Mouse (Mus musculus) hindbrain, embryonic 12.5 days (tissue): Measurements from ENCODE around the gene 4931409K22Rik. TPM values are rescaled to one million over a fixed set of nuclear protein-coding genes. Genes with fewer than 3 reads are reported as not detected.

Source experiments
- ATAC-seq: fragments of 200-750 bp; cut with Nextera tagmentation; 2 replicates; pipeline ENCODE4 v1.8.0; 2017; ENCODE audit warnings: moderate TSS enrichment; ENCODE audit not compliant: low FRiP score
- H3K27ac ChIP-seq: fragments of 300-500 bp; sonication (generic); 2 replicates; pipeline ENCODE4 v1.5.1; 2016; ENCODE audit warnings: mild to moderate bottlenecking
- H3K27me3 ChIP-seq: fragments of 300-500 bp; sonication (generic); 2 replicates; pipeline ENCODE4 v1.6.1; 2016; ENCODE audit warnings: mild to moderate bottlenecking
- H3K36me3 ChIP-seq: fragments of 300-500 bp; sonication (generic); 2 replicates; pipeline ENCODE4 v1.6.1; 2016; ENCODE audit warnings: mild to moderate bottlenecking
- H3K4me1 ChIP-seq: fragments of 300-500 bp; sonication (generic); 2 replicates; pipeline ENCODE4 v1.6.1; 2016
- H3K4me2 ChIP-seq: fragments of 300-500 bp; sonication (generic); replicated peaks from 2 replicates; pipeline ENCODE4 v1.6.1; 2016; ENCODE audit warnings: mild to moderate bottlenecking
- H3K4me3 ChIP-seq: fragments of 300-500 bp; sonication (generic); 2 replicates; pipeline ENCODE4 v1.5.1; 2016; ENCODE audit warnings: mild to moderate bottlenecking
- H3K9ac ChIP-seq: fragments of 300-500 bp; sonication (generic); 2 replicates; pipeline ENCODE4 v1.6.1; 2016; ENCODE audit warnings: mild to moderate bottlenecking, moderate library complexity
- H3K9me3 ChIP-seq: fragments of 300-500 bp; sonication (generic); replicated peaks from 2 replicates; pipeline ENCODE4 v1.6.1; 2016; ENCODE audit warnings: mild to moderate bottlenecking
- WGBS: fragments of 180-500 bp; shearing (Covaris S2); methylation state at CpG from one replicate; pipeline ENCODE4 v1.1.7; 2016; 5-methylcytosine and 5-hydroxymethylcytosine counted together
- polyA plus RNA-seq: library from polyadenylated mRNA; unstranded; fragments of >200 nt; fragmentation: Nextera tagmentation; extraction: Ambion mirVana; gene quantifications from 2 replicates; pipeline ENCODE4 v1.2.1, GENCODE M21; 2016

4931409K22Rik gene
- polyA plus RNA-seq, 1 experiment from 2014 or later: not detected

DNA sequence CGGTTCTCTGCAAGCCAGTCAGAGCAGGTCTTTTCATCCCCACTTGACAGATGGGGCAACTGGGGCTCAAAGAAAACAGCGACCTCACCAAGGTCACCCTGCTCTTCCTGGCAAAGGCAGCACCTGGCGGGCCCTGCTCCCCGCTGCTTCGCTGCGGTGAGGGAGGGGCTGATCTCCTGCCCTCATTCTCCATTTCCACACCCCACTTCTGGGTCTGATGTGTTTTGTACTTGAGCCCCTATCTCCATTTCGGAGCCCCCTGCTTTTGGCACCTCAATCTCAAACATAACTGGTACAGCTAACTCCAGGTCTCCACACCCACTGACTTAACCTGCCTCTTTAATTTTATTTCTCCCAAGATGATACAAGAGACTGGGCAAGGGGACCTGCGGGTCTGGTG lies 42.5 kb upstream of the 4931409K22Rik start:
- no peak overlapping the region for H3K27ac ChIP-seq
- ATAC-seq: no peak
- H3K4me2 ChIP-seq: peak overlapping the region; percentile 94
- peaks cover 8% of the 10 kb centered on the region; the same call in 1 of the 2 replicates for H3K36me3 ChIP-seq
- H3K9me3 ChIP-seq: no peaks in the 10 kb centered on the region
- 13% methylated on average over 8 of the region's 8 CpGs for WGBS
- peaks cover 10% of the 10 kb centered on the region; the same call in 1 of the 2 replicates for H3K27me3 ChIP-seq
- peak overlapping the region; percentile 71 for H3K9ac ChIP-seq
- H3K4me1 ChIP-seq: peaks cover 82% of the 10 kb centered on the region
- H3K4me3 ChIP-seq: peak overlapping the region; percentile 48

DNA sequence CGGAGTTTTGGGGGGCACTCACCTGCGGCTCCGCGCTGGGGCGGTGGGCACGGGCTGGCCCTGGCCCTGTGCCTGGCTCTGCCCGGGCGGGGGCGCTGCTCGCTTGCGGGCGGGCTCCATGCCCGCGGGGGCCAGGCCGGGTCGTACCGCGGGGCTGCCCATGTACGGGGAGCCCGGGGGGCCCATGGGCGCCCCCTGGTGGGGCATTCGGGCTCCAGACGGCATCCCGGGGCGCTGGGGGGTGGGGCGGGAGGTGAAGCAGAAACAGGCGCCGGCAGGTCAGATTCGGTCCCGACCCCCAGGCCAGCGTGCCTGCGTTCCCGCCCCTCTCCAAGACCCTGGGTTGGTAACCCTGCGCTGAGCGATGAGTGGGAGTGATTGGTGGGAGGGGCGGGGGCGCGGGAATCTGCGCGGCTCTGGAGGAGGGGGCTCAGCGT lies 42.0 kb upstream of the 4931409K22Rik start:
- peak overlapping the region; percentile 94 for H3K4me2 ChIP-seq
- peak overlapping the region; percentile 48 for H3K4me3 ChIP-seq
- H3K27me3 ChIP-seq: peaks cover 10% of the 10 kb centered on the region; the same call in 1 of the 2 replicates
- WGBS: 1% methylated on average over 40 of the region's 41 CpGs
- peaks cover 13% of the 10 kb centered on the region; the same call in 1 of the 2 replicates for H3K36me3 ChIP-seq
- H3K9me3 ChIP-seq: no peaks in the 10 kb centered on the region
- peak overlapping the region; percentile 71 for H3K9ac ChIP-seq
- H3K27ac ChIP-seq: peak overlapping the region; percentile 58; the same call in 1 of the 2 replicates
- 0 out of 2 replicates have a peak, but pooled peaks have one; percentile 0 for ATAC-seq
- peaks cover 76% of the 10 kb centered on the region for H3K4me1 ChIP-seq

DNA sequence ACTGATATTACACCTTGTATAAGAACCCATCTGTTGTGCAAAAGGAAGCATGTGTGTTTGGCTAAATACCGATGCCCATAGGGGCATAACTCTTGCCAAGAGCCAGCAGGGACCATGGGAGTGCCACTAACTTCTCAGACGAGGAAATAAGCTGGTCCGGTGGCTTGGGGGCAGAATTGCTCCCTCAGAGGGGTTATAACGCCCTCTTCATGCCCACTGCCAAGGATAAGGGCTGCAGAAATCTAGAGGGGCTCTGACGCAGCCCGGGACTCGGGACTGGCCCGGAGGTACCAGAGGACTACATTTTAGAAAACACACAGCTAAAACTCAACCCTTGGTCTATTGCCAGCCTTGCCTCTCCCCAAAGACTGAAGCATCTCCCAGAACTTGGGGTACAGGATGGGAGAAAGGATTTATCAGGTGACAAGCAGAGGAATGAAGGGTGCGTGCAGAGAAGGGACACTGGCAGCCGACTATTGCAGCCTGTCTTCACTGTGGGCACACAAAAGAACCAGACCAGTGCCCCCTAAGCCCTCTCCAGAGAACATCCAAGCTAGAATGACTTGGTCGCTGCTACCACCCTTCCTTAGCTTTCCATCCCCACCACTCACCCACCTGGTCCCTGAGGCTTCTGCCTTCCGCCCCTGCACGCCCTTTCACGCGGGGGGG lies 41.4 kb upstream of the 4931409K22Rik start:
- no peak for ATAC-seq
- Histone ChIP-seq H3K9me3 (no peaks in the 10 kb centered on the region), H3K36me3 (peaks cover 19% of the 10 kb centered on the region), H3K27ac (peak overlapping the region; percentile 58; the same call in 1 of the 2 replicates), H3K4me1 (peaks cover 71% of the 10 kb centered on the region), H3K4me2 (peak overlapping the region; percentile 94), H3K9ac (peak overlapping the region; percentile 71), H3K27me3 (peaks cover 10% of the 10 kb centered on the region; the same call in 1 of the 2 replicates), H3K4me3 (peak overlapping the region; percentile 48)
- WGBS: 23% methylated on average over 15 of the region's 15 CpGs

DNA sequence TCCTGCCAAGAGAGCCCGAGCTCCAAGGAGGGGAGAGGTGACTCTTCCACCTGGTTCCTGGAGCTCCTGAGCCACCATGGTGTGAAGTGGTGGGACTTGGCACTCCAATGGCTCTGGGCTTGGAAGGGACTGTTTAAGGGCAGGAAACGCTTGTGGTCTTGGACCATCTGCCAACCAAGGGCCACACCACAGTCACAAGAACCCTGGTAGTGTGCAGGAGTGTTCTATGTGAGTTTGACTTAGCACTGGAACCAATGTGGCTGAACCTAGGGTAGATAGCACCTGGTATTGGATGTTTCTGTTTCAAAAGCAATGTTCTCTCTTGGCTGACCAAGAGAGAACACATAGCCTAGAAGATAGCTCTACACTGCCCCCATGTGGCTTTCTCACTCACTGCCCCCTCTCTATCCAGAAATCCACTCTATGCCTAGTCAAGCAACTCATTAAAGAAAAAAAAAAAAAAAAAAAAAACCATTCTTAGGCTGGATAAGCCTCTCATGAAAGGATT lies 40.7 kb upstream of the 4931409K22Rik start:
- 46% methylated on average over 2 of the region's 2 CpGs for WGBS
- Histone ChIP-seq H3K4me1 (peaks cover 63% of the 10 kb centered on the region), H3K9ac (peak overlapping the region; percentile 46; the same call in 1 of the 2 replicates), H3K27me3 (peaks cover 15% of the 10 kb centered on the region; the same call in 1 of the 2 replicates), H3K27ac (peak overlapping the region; percentile 83), H3K4me2 (peak overlapping the region; percentile 30), H3K4me3 (0 out of 2 replicates have a peak overlapping the region, but pooled peaks have one; percentile 0), H3K36me3 (peaks cover 27% of the 10 kb centered on the region), H3K9me3 (no peaks in the 10 kb centered on the region)
- ATAC-seq: peak; percentile 13; the same call in 1 of the 2 replicates

DNA sequence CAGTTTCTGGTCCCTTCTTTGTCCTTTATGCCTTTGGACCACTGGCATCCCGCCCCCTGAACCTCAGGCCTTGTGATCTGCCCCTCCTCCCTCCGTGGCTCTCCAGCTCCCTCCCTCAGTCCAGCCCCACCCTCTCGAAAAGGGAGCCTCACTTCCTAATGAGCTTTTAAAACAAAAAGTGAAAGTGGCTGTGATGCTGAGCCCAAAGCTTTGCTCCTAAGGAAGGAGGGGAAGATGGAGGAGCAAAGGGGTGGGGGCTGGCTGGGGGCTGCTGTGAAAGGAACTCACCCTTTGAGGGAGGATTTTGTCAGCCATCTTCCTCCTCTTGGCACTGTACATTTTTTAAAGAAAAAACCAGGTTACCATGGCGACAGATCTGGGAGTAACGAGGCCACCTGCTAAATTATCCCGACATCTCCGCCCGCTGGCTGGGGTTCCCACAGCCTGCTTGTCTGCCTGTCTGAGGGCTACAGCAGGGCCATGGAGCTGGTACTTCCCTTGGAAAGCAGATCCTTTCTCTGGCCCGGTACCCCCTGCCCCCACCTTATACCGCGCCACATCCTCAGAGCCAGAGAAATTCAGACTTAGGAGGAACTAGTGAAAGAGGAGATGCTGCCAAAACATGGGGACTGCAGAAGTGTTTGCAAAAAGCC lies 40.0 kb upstream of the 4931409K22Rik start:
- peaks cover 21% of the 10 kb centered on the region; the same call in 1 of the 2 replicates for H3K27me3 ChIP-seq
- peak overlapping the region; percentile 83 for H3K27ac ChIP-seq
- WGBS: 8% methylated on average over 11 of the region's 11 CpGs
- H3K4me1 ChIP-seq: peaks cover 61% of the 10 kb centered on the region
- H3K9ac ChIP-seq: peak overlapping the region; percentile 46; the same call in 1 of the 2 replicates
- H3K4me3 ChIP-seq: 0 out of 2 replicates have a peak overlapping the region, but pooled peaks have one; percentile 0
- ATAC-seq: peak; percentile 48
- H3K9me3 ChIP-seq: no peaks in the 10 kb centered on the region
- H3K4me2 ChIP-seq: peak overlapping the region; percentile 30
- peaks cover 33% of the 10 kb centered on the region for H3K36me3 ChIP-seq

DNA sequence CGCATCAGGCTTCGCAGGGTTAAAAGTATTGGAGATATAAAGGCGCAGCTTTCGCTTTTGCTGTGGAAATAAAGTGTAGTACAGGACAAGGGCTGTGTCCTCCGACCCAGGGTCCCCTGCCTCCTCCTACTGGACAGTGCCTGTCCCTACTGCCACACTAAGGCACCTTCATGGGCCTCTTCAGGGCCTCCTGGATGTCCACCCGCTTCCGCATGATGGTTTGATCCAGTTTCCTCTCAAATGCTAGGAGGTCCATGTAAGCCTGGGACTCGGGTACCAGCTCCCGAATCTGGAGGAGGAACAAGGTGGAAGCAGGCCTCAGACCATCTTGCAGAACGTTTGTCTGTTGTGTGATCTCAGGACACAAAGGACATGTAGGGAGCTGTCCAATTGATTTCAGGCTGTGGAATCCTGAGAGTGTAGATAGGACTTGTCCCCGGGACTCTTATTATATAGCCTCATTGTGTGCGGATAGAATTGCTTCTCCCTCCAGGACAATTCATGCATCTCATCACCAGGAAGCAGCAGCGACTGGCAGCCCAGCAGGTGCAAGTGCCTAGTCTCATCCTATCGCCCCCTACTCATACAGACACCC lies 39.3 kb upstream of the 4931409K22Rik start:
- 57% methylated on average over 14 of the region's 14 CpGs for WGBS
- Histone ChIP-seq H3K9me3 (no peaks in the 10 kb centered on the region), H3K4me2 (peak overlapping the region; percentile 30; the same call in 1 of the 2 replicates), H3K4me3 (no peak overlapping the region), H3K4me1 (peaks cover 62% of the 10 kb centered on the region), H3K36me3 (peaks cover 38% of the 10 kb centered on the region), H3K27ac (peak overlapping the region; percentile 83), H3K9ac (peak overlapping the region; percentile 46; the same call in 1 of the 2 replicates), H3K27me3 (peaks cover 23% of the 10 kb centered on the region; the same call in 1 of the 2 replicates)
- ATAC-seq: peak; percentile 5; the same call in 1 of the 2 replicates

DNA sequence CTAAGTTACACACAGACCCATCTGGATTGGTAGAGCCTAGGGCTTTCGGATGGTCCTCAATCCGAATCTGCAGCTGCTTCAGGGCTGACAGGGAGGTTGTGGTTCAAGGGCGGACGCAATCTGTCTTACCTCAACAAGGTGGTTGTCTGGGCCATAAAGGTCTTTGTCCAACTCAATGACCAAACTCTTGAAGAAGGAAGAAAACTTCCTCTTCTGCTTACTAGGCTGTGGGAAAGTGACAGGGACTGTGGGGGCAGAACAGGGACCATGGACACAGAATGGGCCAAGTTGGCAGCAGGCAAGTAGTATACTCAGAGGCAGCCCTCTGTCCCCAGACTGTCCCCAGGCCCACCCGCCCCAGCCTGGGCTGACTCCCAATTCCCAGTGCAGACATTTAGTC lies 38.7 kb upstream of the 4931409K22Rik start:
- H3K4me2 ChIP-seq: no peak overlapping the region
- no peak overlapping the region for H3K9ac ChIP-seq
- no peak for ATAC-seq
- no peak overlapping the region for H3K4me3 ChIP-seq
- WGBS: 86% methylated on average over 5 of the region's 5 CpGs
- H3K4me1 ChIP-seq: peaks cover 57% of the 10 kb centered on the region
- H3K36me3 ChIP-seq: peaks cover 39% of the 10 kb centered on the region
- peaks cover 17% of the 10 kb centered on the region; the same call in 1 of the 2 replicates for H3K27me3 ChIP-seq
- peak overlapping the region; percentile 83; the same call in 1 of the 2 replicates for H3K27ac ChIP-seq
- no peaks in the 10 kb centered on the region for H3K9me3 ChIP-seq

DNA sequence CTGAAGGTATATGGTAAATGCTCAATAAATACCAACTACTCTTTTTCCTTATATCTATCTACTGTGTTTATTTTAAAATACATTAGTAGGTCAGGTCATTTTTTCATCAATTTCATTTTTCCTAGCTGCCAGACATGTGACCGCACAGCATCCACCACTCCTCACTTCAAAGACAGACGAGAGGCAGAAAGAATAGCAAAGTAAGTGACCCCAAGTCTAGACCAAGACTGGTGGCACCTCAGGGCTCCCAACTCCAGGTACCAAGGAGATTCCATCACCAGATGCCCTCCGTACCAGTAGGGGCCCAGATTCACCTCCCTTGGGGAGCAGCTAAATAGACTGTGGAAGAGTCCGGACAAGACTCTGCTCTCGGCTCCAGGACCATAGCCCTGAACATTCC lies 37.7 kb upstream of the 4931409K22Rik start:
- peaks cover 48% of the 10 kb centered on the region for H3K36me3 ChIP-seq
- peaks cover 51% of the 10 kb centered on the region for H3K4me1 ChIP-seq
- ATAC-seq: no peak

DNA sequence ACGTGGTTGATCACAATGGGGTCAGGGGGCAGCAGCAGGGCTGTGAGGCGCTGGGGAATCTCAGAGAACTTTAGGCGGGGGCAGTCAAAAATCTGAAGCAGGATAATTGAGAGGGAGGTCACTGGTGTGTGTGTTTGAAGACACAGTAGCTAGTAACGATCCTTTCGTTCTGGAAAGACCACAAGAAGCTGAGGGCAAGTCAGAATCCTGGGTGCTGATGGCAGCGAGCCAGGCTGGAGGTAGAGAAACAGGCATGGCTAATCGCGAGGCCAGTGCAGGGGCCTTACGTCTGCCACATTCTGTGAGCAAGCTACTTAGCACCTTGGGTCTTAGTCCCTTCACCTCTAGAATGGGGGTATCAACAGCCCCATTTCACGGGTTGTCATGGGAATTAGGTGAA lies 37.3 kb upstream of the 4931409K22Rik start:
- H3K4me3 ChIP-seq: no peak overlapping the region
- peaks cover 15% of the 10 kb centered on the region; the same call in 1 of the 2 replicates for H3K27me3 ChIP-seq
- ATAC-seq: no peak
- H3K9me3 ChIP-seq: no peaks in the 10 kb centered on the region
- H3K4me1 ChIP-seq: peaks cover 47% of the 10 kb centered on the region
- no peak overlapping the region for H3K9ac ChIP-seq
- 73% methylated on average over 10 of the region's 10 CpGs for WGBS
- no peak overlapping the region for H3K4me2 ChIP-seq
- H3K27ac ChIP-seq: no peak overlapping the region
- peaks cover 51% of the 10 kb centered on the region for H3K36me3 ChIP-seq

More for the DNA sequence above, 37.7 kb upstream of the 4931409K22Rik start:
- Histone ChIP-seq H3K9me3 (no peaks in the 10 kb centered on the region), H3K4me2 (no peak overlapping the region), H3K4me3 (no peak overlapping the region), H3K27ac (no peak overlapping the region), H3K9ac (no peak overlapping the region), H3K27me3 (peaks cover 15% of the 10 kb centered on the region; the same call in 1 of the 2 replicates)
- WGBS: 92% methylated on average over 5 of the region's 5 CpGs

DNA sequence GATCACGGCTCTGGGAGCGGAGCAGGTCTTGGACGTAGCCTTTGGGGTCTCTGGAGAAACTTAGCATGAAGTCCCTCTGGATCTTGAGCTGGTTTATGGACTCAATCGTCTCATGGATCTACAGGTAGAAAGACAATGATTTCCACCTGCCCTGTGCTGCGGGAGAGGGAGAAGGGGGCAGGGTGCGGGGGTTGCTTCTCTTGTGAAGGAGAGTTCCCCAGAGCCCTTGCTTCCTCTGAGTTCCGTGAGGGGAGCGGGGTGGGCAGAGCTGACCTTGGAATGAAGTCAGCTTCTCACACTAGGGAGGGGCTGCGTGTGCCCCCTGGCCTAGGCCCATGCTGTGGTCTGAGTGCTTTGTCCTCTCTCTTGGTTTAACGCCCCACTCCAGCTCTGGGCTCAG lies 36.6 kb upstream of the 4931409K22Rik start:
- WGBS: 72% methylated on average over 10 of the region's 10 CpGs
- H3K4me3 ChIP-seq: no peak overlapping the region
- H3K4me1 ChIP-seq: peaks cover 45% of the 10 kb centered on the region
- H3K9ac ChIP-seq: no peak overlapping the region
- peaks cover 15% of the 10 kb centered on the region; the same call in 1 of the 2 replicates for H3K27me3 ChIP-seq
- ATAC-seq: no peak
- H3K27ac ChIP-seq: no peak overlapping the region
- H3K4me2 ChIP-seq: no peak overlapping the region
- H3K9me3 ChIP-seq: no peaks in the 10 kb centered on the region
- peaks cover 51% of the 10 kb centered on the region for H3K36me3 ChIP-seq

DNA sequence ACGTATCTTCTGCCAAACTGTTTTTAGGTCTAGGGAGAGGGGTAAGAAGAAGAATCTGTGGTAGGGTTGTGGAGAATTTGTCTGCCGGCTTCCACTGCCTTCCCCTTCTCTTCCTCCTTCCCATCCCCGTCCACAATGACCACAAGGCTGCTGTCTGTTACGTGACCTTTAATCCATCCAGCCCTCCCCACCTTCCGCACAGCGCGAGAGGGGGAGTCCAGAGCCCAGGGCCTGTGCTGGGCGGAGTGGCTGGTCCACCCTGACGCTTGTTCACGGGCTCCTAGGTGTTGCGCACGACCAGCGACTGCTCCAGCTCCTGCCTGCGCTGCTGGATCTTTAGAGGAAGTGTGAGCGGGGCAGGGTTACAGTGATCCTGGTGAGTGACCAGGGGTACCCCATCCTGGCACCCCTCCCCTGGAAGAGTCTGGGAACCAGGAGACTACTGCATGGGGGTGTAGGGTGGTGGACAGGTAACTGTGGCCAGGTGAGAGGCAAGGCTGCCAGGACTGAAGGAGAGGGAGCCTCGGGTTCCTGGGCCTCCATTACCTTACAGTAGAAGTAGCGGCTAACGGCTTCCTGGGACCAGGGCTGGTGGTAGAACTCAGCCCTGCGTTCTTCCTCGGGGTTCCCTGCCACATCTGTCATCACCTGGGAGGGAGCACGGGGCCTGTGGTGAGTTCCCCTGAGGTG lies 36.0 kb upstream of the 4931409K22Rik start:
- Histone ChIP-seq H3K27me3 (peaks cover 15% of the 10 kb centered on the region; the same call in 1 of the 2 replicates), H3K9ac (peak overlapping the region; percentile 18; the same call in 1 of the 2 replicates)

More for the DNA sequence above, 36.0 kb upstream of the 4931409K22Rik start:
- no peaks in the 10 kb centered on the region for H3K9me3 ChIP-seq
- H3K36me3 ChIP-seq: peaks cover 51% of the 10 kb centered on the region
- H3K4me1 ChIP-seq: peaks cover 44% of the 10 kb centered on the region
- WGBS: 61% methylated on average over 21 of the region's 21 CpGs
- no peak overlapping the region for H3K4me2 ChIP-seq
- H3K4me3 ChIP-seq: no peak overlapping the region
- H3K27ac ChIP-seq: no peak overlapping the region
- no peak for ATAC-seq
